Comparison of ENCODE assay signal across 29 mouse cellular contexts in genomic region chr14:57543420-57544039, GRCm38 (mm10). TPM values are rescaled to one million over a fixed set of nuclear protein-coding genes. Genes with fewer than 3 reads are reported as not detected.
DNase-seq lines count a peak whose midpoint lies in the region; ATAC-seq and TF ChIP-seq lines count a peak whose summit lies in the region.
"Had no signal": no experiment of that assay in that cellular context is flagged by ENCODE, and none has a peak within 500 bp of the region (broad histone marks: within the 10 kb centered on the region; RNA-seq: fewer than 3 reads in every experiment).

No protein-coding gene starts in this region.

- ATAC-seq in common myeloid progenitor, adult 5-6 weeks (replicated peaks; ENCODE audit: low read depth, poor library complexity, severe bottlenecking): 0 out of 2 replicates have a peak, but pooled peaks have one; percentile 34
- ATAC-seq: CD4-positive, CD25-positive, alpha-beta regulatory T cell, adult 4 months; forebrain, embryonic 14.5 days; hindbrain, postnatal 0 days; Patski had no signal

- H3K4me2 ChIP-seq in CH12.LX (ENCODE audit: insufficient read depth, low read depth, poor library complexity, severe bottlenecking): no peak overlapping the region
- H3K4me2 ChIP-seq: embryonic facial prominence, embryonic 15.5 days; hindbrain, embryonic 12.5 days had no signal

- H3K9me3 ChIP-seq in CH12.LX (replicated peaks; ENCODE audit: low read length) (no peaks in the 10 kb centered on the region), MEL (replicated peaks; ENCODE audit: insufficient read depth, low read length) (no peaks in the 10 kb centered on the region)
- H3K9me3 ChIP-seq: embryonic facial prominence, embryonic 15.5 days; G1E; heart, embryonic 10.5 days; hindbrain, embryonic 12.5 days had no signal

- H3K27me3 ChIP-seq in CH12.LX (replicated peaks): no peaks in the 10 kb centered on the region
- no peaks in the 10 kb centered on the region for H3K27me3 ChIP-seq in MEL (ENCODE audit: control insufficient read depth in 1 of 2, insufficient read depth in 2 of 2, low read length in 2 of 2)
- no peaks in the 10 kb centered on the region for H3K27me3 ChIP-seq in cerebellum, adult 2 months (ENCODE audit: control insufficient read depth, insufficient read depth, low read length)
- H3K27me3 ChIP-seq: embryonic facial prominence, embryonic 15.5 days; Patski had no signal

- 94% methylated on average over 13 of the region's 13 CpGs for WGBS in cerebellum, adult 2 months

- peak in 1 of 2 experiments; percentile 40; a peak in 2 of 4 replicates for TF ChIP-seq CTCF in CH12.LX (conservative IDR thresholded peaks at IDR 0.05 in 1 of 2, IDR thresholded peaks at IDR 0.05 in 1 of 2; ENCODE audit: low read depth in 2 of 2, low read length in 2 of 2)
- peak in 2 of 3 experiments; percentile 4 to 7; a peak in 1 of 6 replicates for TF ChIP-seq CTCF in MEL (IDR thresholded peaks at IDR 0.05 in 2 of 3, conservative IDR thresholded peaks at IDR 0.05 in 1 of 3; ENCODE audit: control insufficient read depth in 1 of 3, insufficient read depth in 1 of 3, low read depth in 2 of 3, low read length in 3 of 3, poor library complexity in 1 of 3, severe bottlenecking in 1 of 3)
- TF ChIP-seq CTCF in cerebellum, adult 2 months (IDR thresholded peaks at IDR 0.05; ENCODE audit: borderline replicate concordance, insufficient read depth, low read depth, low read length): no peak

- DNase-seq in 416B (ENCODE audit: low read depth) (peak; percentile 83), CH12.LX (ENCODE audit: extremely low read depth) (peak; percentile 21), MEL (ENCODE audit: low read depth, low spot score) (peak; percentile 78)
- no peak for DNase-seq in gastrocnemius, postnatal 4 days (ENCODE audit: low spot score in 2 of 2)
- DNase-seq in cerebellum, adult 2 months: no peak
- DNase-seq in frontal cortex, adult 2 months (ENCODE audit: extremely low spot score in 1 of 2, low spot score in 1 of 2): no peak
- DNase-seq in adrenal gland, adult 18-20 months (ENCODE audit: low spot score in 2 of 2): no peak
- DNase-seq: adrenal gland, adult 8-10 months; adrenal gland, postnatal 36 days; B cell, adult 2 months; cerebellum, adult 11-12 months; cerebellum, postnatal 10 days; embryo, embryonic 11 days; gastrocnemius, postnatal 14 days; heart, adult 18-20 months; heart, postnatal 10 days; heart, postnatal 4 days; kidney, adult 11 months had no signal

- H3K79me2 ChIP-seq in CH12.LX (replicated peaks; ENCODE audit: control insufficient read depth, extremely low read depth, insufficient read depth, poor library complexity, severe bottlenecking): no peaks in the 10 kb centered on the region
- no peaks in the 10 kb centered on the region for H3K79me2 ChIP-seq in MEL (ENCODE audit: control insufficient read depth, insufficient read depth, low read length, poor library complexity)

- H3K36me3 ChIP-seq in CH12.LX (replicated peaks in 1 of 2; ENCODE audit: control insufficient read depth in 1 of 2, insufficient read depth in 1 of 2, low read length in 1 of 2) (peaks cover 0 to 13% of the 10 kb centered on the region in 2 experiments), MEL (ENCODE audit: control insufficient read depth in 1 of 2, insufficient read depth in 2 of 2, low read length in 2 of 2) (peaks cover 0 to 13% of the 10 kb centered on the region in 2 experiments; a peak in 2 of 4 replicates)
- H3K36me3 ChIP-seq: embryonic facial prominence, embryonic 15.5 days; heart, embryonic 10.5 days; hindbrain, embryonic 12.5 days had no signal

- H3K27ac ChIP-seq in CH12.LX (ENCODE audit: insufficient read depth, low read depth) (no peak overlapping the region), MEL (ENCODE audit: control insufficient read depth, low read depth, low read length) (peak overlapping the region; percentile 78)
- H3K27ac ChIP-seq in cerebellum, adult 2 months (ENCODE audit: insufficient read depth, low read length): no peak overlapping the region
- H3K27ac ChIP-seq: embryonic facial prominence, embryonic 15.5 days; forebrain, embryonic 10.5 days; heart, embryonic 10.5 days; hindbrain, embryonic 12.5 days; hindbrain, postnatal 0 days had no signal

- TF ChIP-seq EP300 in CH12.LX (IDR thresholded peaks at IDR 0.05; ENCODE audit: low read length): no peak
- TF ChIP-seq EP300 in MEL (IDR thresholded peaks at IDR 0.05; ENCODE audit: low read depth in 1 of 2, low read length in 2 of 2): peak; percentile 52 to 66

- in situ Hi-C loops in CH12.LX (cut with MboI; ENCODE audit: low pct_ligation_motif_present, low pct_unique_long_range_greater_than_20kb, low sequenced_read_pairs): no loop called here

- TF ChIP-seq RAD21 in CH12.LX (IDR thresholded peaks at IDR 0.05; ENCODE audit: low read depth, low read length) (peak; percentile 38), MEL (IDR thresholded peaks at IDR 0.05; ENCODE audit: low read depth, low read length) (peak; percentile 5; the same call in 1 of the 2 replicates)

- H3K9ac ChIP-seq in CH12.LX (ENCODE audit: insufficient read depth, low read depth): no peak overlapping the region
- peak overlapping the region; percentile 49 for H3K9ac ChIP-seq in MEL (ENCODE audit: control insufficient read depth, low read depth, low read length, poor library complexity, severe bottlenecking)
- H3K9ac ChIP-seq: embryonic facial prominence, embryonic 15.5 days; hindbrain, embryonic 12.5 days had no signal

- H3K4me3 ChIP-seq in CH12.LX (replicated peaks in 1 of 3; ENCODE audit: low read depth in 2 of 3, low read length in 2 of 3, poor library complexity in 1 of 3) (no peak overlapping the region), MEL (ENCODE audit: control insufficient read depth in 1 of 2, insufficient read depth in 1 of 2, low read depth in 2 of 2, low read length in 2 of 2) (peak overlapping the region; percentile 40)
- H3K4me3 ChIP-seq in cerebellum, adult 2 months (replicated peaks; ENCODE audit: insufficient read depth, low read depth, low read length): no peak overlapping the region
- H3K4me3 ChIP-seq: embryonic facial prominence, embryonic 15.5 days; erythroblast, embryonic 14.5 days; forebrain, embryonic 10.5 days; heart, embryonic 10.5 days; hindbrain, embryonic 12.5 days had no signal

- H3K4me1 ChIP-seq in CH12.LX (ENCODE audit: control insufficient read depth in 1 of 2, insufficient read depth in 2 of 2) (peaks cover 0 to 13% of the 10 kb centered on the region in 2 experiments; a peak in 2 of 4 replicates), MEL (ENCODE audit: control insufficient read depth in 1 of 2, insufficient read depth in 2 of 2, low read length in 2 of 2) (peaks cover 0 to 24% of the 10 kb centered on the region in 2 experiments; a peak in 2 of 4 replicates)
- peaks cover 9% of the 10 kb centered on the region for H3K4me1 ChIP-seq in cerebellum, adult 2 months (ENCODE audit: control insufficient read depth, insufficient read depth, low read length)

- dilution Hi-C loops in CH12.LX (cut with MboI; ENCODE audit: extremely low pct_ligation_motif_present, extremely low pct_unique_long_range_greater_than_20kb, low sequenced_read_pairs): no loop called here

- no peak for TF ChIP-seq POLR2A in CH12.LX (IDR thresholded peaks at IDR 0.05; ENCODE audit: low read depth, low read length)
- peak in 1 of 2 experiments; percentile 44; a peak in 1 of 4 replicates for TF ChIP-seq POLR2A in MEL (IDR thresholded peaks at IDR 0.05; ENCODE audit: control insufficient read depth in 1 of 2, insufficient read depth in 1 of 2, low read depth in 1 of 2, low read length in 2 of 2, poor library complexity in 1 of 2)
- TF ChIP-seq POLR2A in cerebellum, adult 2 months (IDR thresholded peaks at IDR 0.05; ENCODE audit: borderline replicate concordance, insufficient read depth, low read length): no peak

TF ChIP-seq in CH12.LX, 34 proteins besides CTCF, POLR2A, EP300 and RAD21:
- TF ChIP-seq ZNF384 (IDR thresholded peaks at IDR 0.05; ENCODE audit: low read depth, low read length) (peak; percentile 77), SMC3 (IDR thresholded peaks at IDR 0.05; ENCODE audit: low read depth, low read length) (peak; percentile 23; the same call in 1 of the 2 replicates), ETS1 (conservative IDR thresholded peaks at IDR 0.05; ENCODE audit: low read depth, low read length) (no peak), PAX5 (IDR thresholded peaks at IDR 0.05; ENCODE audit: low read length) (no peak)

TF ChIP-seq in MEL, 35 proteins besides CTCF, POLR2A, EP300 and RAD21 (continues in another document):
- peak; percentile 28; the same call in 1 of the 2 replicates for TF ChIP-seq ETS1 (IDR thresholded peaks at IDR 0.05; ENCODE audit: low read depth, low read length)
- no peak for TF ChIP-seq UBTF (IDR thresholded peaks at IDR 0.05; ENCODE audit: borderline replicate concordance, insufficient read depth, low read depth, low read length)
- no peak for TF ChIP-seq KAT2A (conservative IDR thresholded peaks at IDR 0.05; ENCODE audit: low read depth, low read length)
- TF ChIP-seq SMC3 (IDR thresholded peaks at IDR 0.05; ENCODE audit: low read depth, low read length): no peak
- TF ChIP-seq E2F4 (IDR thresholded peaks at IDR 0.05; ENCODE audit: borderline replicate concordance, low read depth, low read length): no peak
- no peak for TF ChIP-seq POLR2AphosphoS5 (IDR thresholded peaks at IDR 0.05; ENCODE audit: borderline replicate concordance, low read depth, low read length)
- no peak for TF ChIP-seq MYB (IDR thresholded peaks at IDR 0.05; ENCODE audit: low read depth, low read length)

RNA-seq across cellular contexts. Expression of gene Il17d, which starts 19.0 kb away (rescaled TPM):
- total RNA-seq in CH12.LX (2012; rRNA removed) (0.08 and 0.21 TPM in 2 replicates), CH12.LX (2014; rRNA removed) (not detected in 2 replicates), MEL (2012; rRNA removed) (0.29 and 0.54 TPM in 2 replicates)
- polyA plus RNA-seq in CH12.LX (2012; ENCODE audit: insufficient read length, low read depth) (not detected in 2 replicates), MEL (2012; ENCODE audit: insufficient read depth in 1 of 2, insufficient read length in 2 of 2, low read depth in 1 of 2, low replicate concordance in 2 of 2, missing spikeins in 1 of 2) (1 to 10 TPM in 1 of 2 experiments, not detected in 1; 2.2 TPM)
- not detected in 2 replicates for total RNA-seq in common myeloid progenitor, adult 5-6 weeks (2017)
- total RNA-seq in gastrocnemius, postnatal 4 days (2021): 10 to 100 TPM; 13.5 to 16.3 TPM
- polyA plus RNA-seq in cerebellum, adult 2 months (2012; rRNA removed): 20.6 and 21.8 TPM in 2 replicates
- 29.5 and 31.7 TPM in 2 replicates for polyA plus RNA-seq in frontal cortex, adult 2 months (2012; rRNA removed)
- 1 to 10 TPM; 2.8 to 3.6 TPM for total RNA-seq in adrenal gland, adult 18-20 months (2021)
- total RNA-seq: G1E had no signal
- polyA plus RNA-seq: CD4-positive, CD25-positive, alpha-beta regulatory T cell, adult 4 months; erythroblast, embryonic 14.5 days had no signal

RNA-seq across cellular contexts. Expression of gene Eef1akmt1, which starts 27.9 kb away (rescaled TPM):
- total RNA-seq in CH12.LX (2012; rRNA removed): 52.2 and 69.5 TPM in 2 replicates
- 105 and 110 TPM in 2 replicates for total RNA-seq in CH12.LX (2014; rRNA removed)
- 74.5 and 81.2 TPM in 2 replicates for polyA plus RNA-seq in CH12.LX (2012; ENCODE audit: insufficient read length, low read depth)
- total RNA-seq in MEL (2012; rRNA removed): 40.6 and 44.0 TPM in 2 replicates
- 10 to 100 TPM in 1 of 2 experiments, not detected in 1; 51.0 TPM for polyA plus RNA-seq in MEL (2012; ENCODE audit: insufficient read depth in 1 of 2, insufficient read length in 2 of 2, low read depth in 1 of 2, low replicate concordance in 2 of 2, missing spikeins in 1 of 2)
- 16.7 and 18.1 TPM in 2 replicates for total RNA-seq in common myeloid progenitor, adult 5-6 weeks (2017)
- total RNA-seq in gastrocnemius, postnatal 4 days (2021): 10 to 100 TPM; 25.7 to 28.1 TPM
- polyA plus RNA-seq in cerebellum, adult 2 months (2012; rRNA removed): 52.5 and 52.9 TPM in 2 replicates
- polyA plus RNA-seq in frontal cortex, adult 2 months (2012; rRNA removed): 40.9 and 43.0 TPM in 2 replicates
- 10 to 100 TPM; 24.6 to 28.4 TPM for total RNA-seq in adrenal gland, adult 18-20 months (2021)

Comparison
In these comparisons a context has a peak if more than half of its experiments do, and no peak if none do; other contexts are left out.
1. DNase-seq: peak in 416B (single experiment), CH12.LX (single experiment) and MEL (single experiment); none in gastrocnemius, postnatal 4 days (0 of 2), cerebellum, adult 2 months (0 of 2), frontal cortex, adult 2 months (0 of 2) and adrenal gland, adult 18-20 months (0 of 2).
2. H3K4me3 ChIP-seq: peak in MEL (2 of 2); none in CH12.LX (0 of 3) and cerebellum, adult 2 months (single experiment).